Mouse (Mus musculus): ENCODE results near the gene Tut1. TPM values are rescaled to one million over a fixed set of nuclear protein-coding genes. Genes with fewer than 3 reads are reported as not detected.
"Not testable (repeated sequence)": the region's sequence is repeated elsewhere in the genome, so short reads cannot be mapped to it uniquely, and the experiment has no call there.

The Tut1 gene
- total RNA-seq, 2 experiments from 2014 or later, result 15.6 to 16.2 TPM

DNA sequence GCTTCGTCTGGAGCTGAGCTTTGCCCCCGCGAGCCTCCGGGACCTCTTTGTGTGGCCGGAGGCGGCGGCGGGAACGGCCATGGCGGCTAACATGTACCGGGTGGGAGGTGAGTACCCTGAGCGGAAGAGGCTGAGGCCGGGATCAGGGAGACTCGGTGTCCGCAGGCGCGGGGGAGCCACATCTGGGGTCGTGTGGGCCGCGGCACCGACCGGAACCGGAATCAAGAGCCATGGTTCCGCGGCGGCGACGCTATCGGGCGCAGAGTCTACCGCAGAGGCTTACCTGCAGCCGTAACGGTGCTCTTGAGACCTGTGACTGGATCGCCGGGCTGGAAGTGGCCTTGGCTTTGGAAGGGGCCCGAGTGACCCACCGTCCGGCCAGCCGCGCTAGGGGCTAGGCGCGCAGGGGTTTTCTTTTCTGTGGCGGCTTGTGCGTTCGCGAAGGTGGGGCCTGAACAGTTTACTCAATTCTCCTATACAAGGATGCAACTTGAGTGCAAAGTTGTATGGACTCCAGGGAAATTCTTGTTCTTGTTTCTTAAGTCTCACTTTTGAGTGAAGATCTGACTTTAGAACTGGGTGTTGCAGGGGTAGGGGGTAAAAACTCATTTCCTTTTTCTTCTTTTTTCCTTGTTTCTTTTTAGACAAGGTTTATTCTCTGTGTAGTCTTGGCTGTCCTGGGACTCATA is 11.2 kb upstream of the Tut1 start:
- DNase-seq (ENCODE audit: low spot score in 2 of 2), result no peak

GRCm38 (mm10) chr19:8943047-8943446 is 10.6 kb upstream of the Tut1 start:
- no peak for DNase-seq (ENCODE audit: low spot score in 2 of 2)

DNA sequence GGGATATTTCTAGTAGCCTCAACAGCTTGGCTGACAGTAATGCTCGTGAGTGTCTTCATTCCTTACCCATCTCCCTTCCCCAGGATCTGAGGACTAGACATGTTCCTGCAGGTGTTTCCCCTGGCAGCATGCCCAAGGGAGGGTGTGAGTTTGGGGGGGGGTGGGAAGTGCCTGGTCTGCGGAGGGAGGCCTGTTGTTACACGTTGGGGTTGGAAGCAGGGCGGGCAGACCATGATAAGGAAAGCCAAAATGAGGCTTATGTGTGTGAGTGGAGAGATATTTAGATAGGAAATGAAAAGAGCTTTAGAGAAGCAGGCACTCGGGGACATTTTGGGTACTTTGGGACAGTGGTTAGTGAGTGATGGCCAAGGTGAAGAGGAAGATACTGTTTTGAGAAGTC is 9.6 kb upstream of the Tut1 start:
- no peak for DNase-seq (ENCODE audit: low spot score in 2 of 2)

DNA sequence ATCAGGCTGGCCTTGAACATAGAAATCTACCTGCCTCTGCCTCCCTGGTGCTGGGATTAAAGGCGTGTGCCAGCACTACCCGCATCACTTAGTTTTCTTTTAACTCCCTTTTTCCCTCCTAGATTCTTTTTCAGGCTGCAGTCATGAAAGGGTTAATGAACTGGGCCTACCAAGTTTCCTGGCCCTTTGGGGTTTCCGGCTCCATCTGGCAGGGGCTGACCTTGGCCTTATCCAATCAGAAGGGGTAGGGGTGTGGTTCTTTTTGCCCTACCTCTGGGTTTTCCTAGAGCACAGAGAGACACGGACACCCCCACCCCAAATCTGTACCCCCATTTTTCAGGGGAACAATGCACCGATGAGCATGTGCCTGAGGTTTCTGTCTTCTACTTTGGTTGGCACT is 8.9 kb upstream of the Tut1 start:
- DNase-seq (ENCODE audit: low spot score in 2 of 2), result peak; percentile 62 to 69

DNA sequence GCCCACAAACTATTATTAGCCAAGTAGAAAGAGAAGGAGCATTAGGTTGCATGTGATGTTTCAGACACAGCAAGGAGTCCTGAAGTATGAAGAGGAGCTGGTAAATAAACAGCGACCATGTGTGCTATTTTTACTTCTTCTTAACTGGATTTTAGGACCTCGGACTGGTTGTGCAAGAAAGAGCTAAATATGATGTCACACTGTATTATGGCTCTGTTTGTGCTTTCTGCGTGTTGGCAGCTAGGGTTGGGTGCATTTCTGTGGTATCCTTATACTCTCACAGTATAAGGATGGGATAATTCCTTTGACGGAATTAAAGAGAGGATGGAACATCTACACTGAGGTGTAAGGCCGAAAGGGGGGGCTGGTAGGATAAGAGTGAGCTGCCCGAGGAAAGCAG is 8.4 kb upstream of the Tut1 start:
- DNase-seq (ENCODE audit: low spot score in 2 of 2), result no peak

DNA sequence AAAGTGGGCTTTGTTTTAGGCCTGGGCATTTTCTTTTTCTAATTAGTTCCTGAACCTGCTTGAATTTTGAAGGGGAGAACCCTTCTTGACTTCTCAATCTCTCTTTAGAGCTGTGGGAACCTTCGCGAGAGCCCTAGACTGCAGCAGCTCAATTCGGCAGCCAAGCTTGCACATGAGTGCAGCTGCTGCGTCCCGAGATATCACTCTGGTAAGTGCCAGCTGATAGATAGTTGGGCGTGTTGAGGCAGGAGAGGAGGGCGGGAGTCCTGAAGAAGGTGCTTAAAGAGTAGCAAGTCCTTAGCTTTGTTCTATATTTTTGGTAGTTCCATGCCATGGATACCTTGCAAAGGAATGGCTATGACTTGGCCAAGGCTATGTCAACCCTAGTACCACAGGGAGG is 6.7 kb upstream of the Tut1 start:
- no peak for DNase-seq (ENCODE audit: low spot score in 2 of 2)

- DNase-seq (ENCODE audit: low spot score in 2 of 2), result no peak
Measured at GRCm38 (mm10) chr19:8950190-8950589, 3.5 kb upstream of the Tut1 start.

GRCm38 (mm10) chr19:8952241-8952640 is 1.4 kb upstream of the Tut1 start:
- peak; percentile 48 to 53 for DNase-seq (ENCODE audit: low spot score in 2 of 2)

DNA sequence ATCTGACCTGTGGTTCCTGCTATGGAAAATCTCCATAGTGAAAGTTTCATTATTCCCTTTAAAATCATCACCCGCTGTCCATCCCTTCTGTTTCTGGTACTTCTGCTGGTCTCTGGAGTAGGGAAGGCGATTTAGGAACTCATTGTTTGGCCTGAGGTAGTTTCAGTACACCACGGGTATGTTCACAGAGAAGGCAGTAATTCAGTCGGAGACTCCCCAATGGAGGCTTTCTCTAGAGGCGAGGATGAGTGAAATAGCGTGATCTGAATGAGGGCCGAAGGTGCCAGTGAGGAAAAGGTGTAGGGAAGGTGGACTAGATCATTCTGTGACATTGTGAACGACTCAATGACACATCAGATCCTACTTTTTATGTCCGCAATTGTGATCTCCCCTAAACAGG is 524 bp downstream of the Tut1 start:
- DNase-seq (ENCODE audit: low spot score in 2 of 2), result no peak

- DNase-seq (ENCODE audit: low spot score in 2 of 2), result no peak
Measured at GRCm38 (mm10) chr19:8962256-8962655, 8.6 kb downstream of the Tut1 start.

DNA sequence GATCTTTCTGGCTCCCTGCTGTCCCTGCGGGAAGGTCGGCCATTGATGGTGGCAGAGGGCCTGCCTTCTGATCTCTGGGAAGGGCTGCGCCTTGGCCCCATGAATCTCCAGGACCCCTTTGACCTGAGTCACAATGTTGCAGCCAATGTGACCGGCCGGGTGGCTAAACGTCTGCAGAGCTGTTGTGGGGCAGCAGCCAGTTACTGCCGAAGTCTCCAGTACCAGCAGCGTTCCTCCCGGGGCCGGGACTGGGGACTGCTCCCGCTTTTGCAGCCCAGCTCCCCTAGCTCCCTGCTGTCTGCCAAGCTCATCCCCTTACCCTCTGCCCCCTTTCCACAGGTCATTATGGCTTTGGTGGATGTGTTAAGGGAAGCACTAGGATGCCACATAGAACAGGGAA is 11.4 kb downstream of the Tut1 start:
- DNase-seq (ENCODE audit: low spot score in 2 of 2), result no peak

GRCm38 (mm10) chr19:8965771-8966170 is 12.1 kb downstream of the Tut1 start:
- DNase-seq (ENCODE audit: low spot score in 2 of 2), result peak in 1 of 2 experiments; percentile 50

- no peak for DNase-seq (ENCODE audit: low spot score in 2 of 2)
Measured at GRCm38 (mm10) chr19:8966198-8966589, 12.5 kb downstream of the Tut1 start.

- peak; percentile 96 to 98 for DNase-seq (ENCODE audit: low spot score in 2 of 2)
Measured at GRCm38 (mm10) chr19:8966590-8967372, 13.1 kb downstream of the Tut1 start, which contains the start of gene Eef1g. Eef1g (plus strand) TSS chr19:8967041.

DNA sequence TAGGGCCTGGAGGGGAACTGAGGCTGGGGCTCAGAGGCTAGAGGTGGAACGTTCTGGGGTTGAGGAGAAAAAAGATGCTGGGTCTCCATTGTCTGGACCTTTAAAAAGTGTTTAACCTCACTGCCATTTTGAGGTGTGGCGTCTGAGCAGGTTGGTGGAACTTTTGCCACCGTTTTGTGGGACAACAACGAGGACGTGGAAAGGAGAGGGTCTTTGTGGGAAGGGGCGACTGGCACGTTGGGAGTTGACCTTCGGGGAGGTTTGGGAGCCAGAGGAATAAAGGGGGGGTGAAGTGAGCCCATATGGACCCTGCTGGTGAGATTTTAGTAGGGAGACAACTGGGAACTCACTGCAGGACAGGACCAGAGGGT is 13.7 kb downstream of the Tut1 start:
- no peak for DNase-seq (ENCODE audit: low spot score in 2 of 2)

DNA sequence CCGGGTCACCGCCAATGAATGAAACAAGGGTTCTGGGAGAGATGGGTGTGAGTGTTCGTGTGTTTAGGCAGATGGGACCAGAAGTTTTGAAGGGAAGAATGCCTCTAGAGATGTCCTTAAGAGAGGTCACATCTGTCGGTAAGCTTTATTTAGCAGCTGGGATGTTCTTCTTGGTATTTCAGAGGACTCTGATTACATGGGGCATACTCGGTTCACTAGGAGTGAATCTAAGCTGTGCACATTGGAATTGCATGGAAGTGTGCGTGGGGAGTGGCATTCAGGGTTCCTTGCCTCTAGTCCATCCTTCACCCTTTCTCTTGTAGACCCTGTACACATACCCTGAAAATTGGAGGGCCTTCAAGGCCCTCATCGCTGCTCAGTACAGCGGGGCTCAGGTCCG is 14.2 kb downstream of the Tut1 start:
- DNase-seq (ENCODE audit: low spot score in 2 of 2), result no peak

DNA sequence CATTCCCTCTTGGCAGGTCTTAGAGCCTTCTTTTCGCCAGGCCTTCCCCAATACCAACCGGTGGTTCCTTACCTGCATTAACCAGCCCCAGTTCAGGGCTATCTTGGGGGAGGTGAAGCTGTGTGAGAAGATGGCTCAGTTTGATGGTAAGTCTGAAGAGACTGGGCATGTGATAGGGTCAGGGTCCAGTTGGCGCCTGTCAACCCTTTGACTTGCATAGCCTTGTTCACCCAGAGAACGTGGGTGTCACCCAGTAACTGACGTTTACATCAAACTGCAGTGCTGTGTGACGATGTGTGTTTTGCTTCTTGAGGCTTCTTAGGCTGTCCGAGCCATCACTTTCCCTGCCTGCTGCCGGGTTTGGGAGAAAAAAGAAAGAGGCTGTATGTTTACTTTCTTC is 18.8 kb downstream of the Tut1 start:
- DNase-seq (ENCODE audit: low spot score in 2 of 2), result not testable (repeated sequence)

DNA sequence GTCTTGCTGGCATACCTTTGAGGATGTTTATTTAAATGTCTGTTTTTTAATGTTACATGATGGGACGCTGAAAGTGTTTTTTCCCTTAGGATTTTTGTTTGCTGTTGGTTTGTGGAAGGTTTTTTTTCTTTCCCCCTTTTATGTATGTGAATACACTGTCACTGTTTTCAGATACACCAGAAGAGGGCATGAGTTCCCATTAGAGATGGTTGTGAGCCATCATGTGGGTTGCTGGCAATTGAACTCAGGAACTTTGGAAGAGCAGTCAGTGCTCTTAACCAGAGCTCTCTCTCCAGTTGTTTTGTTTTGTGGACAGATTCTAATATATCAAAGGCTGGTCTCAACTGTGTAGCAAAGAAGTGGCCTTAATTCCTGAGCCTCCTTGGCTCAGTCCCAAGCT is 21.0 kb downstream of the Tut1 start:
- no peak for DNase-seq (ENCODE audit: low spot score in 2 of 2)

- no peak for DNase-seq (ENCODE audit: low spot score in 2 of 2)
Measured at GRCm38 (mm10) chr19:8975491-8975890, 21.8 kb downstream of the Tut1 start.

GRCm38 (mm10) chr19:8976535-8976934 is 22.9 kb downstream of the Tut1 start:
- peak in 1 of 2 experiments; percentile 40 for DNase-seq (ENCODE audit: low spot score in 2 of 2)

DNA sequence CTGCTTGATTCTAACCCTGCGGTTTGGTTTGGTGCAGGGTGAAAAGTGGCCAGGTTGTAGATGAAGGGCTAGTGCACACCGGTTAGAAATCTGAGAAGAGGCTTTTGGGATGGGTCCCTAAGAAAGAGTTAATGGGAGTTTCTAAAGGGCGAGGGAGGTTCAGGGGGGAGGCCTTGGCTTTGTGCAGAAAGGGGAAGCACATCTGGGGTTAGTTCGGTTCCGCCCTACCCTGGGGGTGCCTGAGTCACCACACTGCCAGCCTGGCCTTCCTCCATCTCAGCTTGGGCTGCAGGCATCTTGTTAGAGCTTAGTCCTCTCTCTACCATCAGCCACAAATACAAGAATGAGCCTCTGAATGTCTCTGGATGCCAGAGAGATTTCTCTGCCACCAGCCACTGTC is 27.1 kb downstream of the Tut1 start:
- DNase-seq (ENCODE audit: low spot score in 2 of 2), result no peak

- DNase-seq (ENCODE audit: low spot score in 2 of 2), result no peak
Measured at GRCm38 (mm10) chr19:8981450-8982168, 28.0 kb downstream of the Tut1 start.
